Mouse (Mus musculus) CH12.LX (cell line): ENCODE results near the gene Krt31. TPM values are rescaled to one million over a fixed set of nuclear protein-coding genes. Genes with fewer than 3 reads are reported as not detected.

Experiments used
- DNase-seq: peaks from one replicate; pipeline ENCODE4 v3.0.0-alpha.2; 2013; ENCODE audit errors: extremely low read depth
- H3K27ac ChIP-seq: 2 replicates; pipeline ENCODE4 v1.5.1; 2012; ENCODE audit warnings: low read depth, mild to moderate bottlenecking, control low read depth, moderate library complexity; ENCODE audit not compliant: insufficient read depth
- H3K27me3 ChIP-seq: replicated peaks from 2 replicates; pipeline ENCODE3; 2012; ENCODE audit warnings: inconsistent platforms
- H3K36me3 ChIP-seq, 2 experiments: replicated peaks in 1 of 2; 2 replicates each; pipeline versions ENCODE3 to v1.6.1; 2012; ENCODE audit warnings: inconsistent platforms in 1 of 2, low read length in 1 of 2, mild to moderate bottlenecking in 1 of 2, mixed read lengths in 1 of 2, moderate library complexity in 1 of 2; ENCODE audit not compliant: control insufficient read depth in 1 of 2, insufficient read depth in 1 of 2
- H3K4me1 ChIP-seq, 2 experiments: 2 replicates each; pipeline ENCODE4 v1.6.1; 2012; ENCODE audit warnings: inconsistent platforms in 1 of 2, moderate library complexity in 1 of 2; ENCODE audit not compliant: insufficient read depth in 2 of 2, control insufficient read depth in 1 of 2
- H3K4me2 ChIP-seq: 2 replicates; pipeline ENCODE4 v1.6.1; 2012; ENCODE audit warnings: low read depth, mild to moderate bottlenecking, control low read depth; ENCODE audit not compliant: poor library complexity, insufficient read depth, severe bottlenecking
- H3K4me3 ChIP-seq, 3 experiments: fragments of 150-350 bp in 1 of 3; sonication (generic) in 1 of 3; replicated peaks in 1 of 3; 2 replicates each; pipeline versions ENCODE3 to v1.5.1; 2011 to 2012; ENCODE audit warnings: low read depth in 2 of 3, low read length in 2 of 3, mild to moderate bottlenecking in 2 of 3, moderate library complexity in 2 of 3, control low read depth in 1 of 3, improper control_type of control experiment in 1 of 3, inconsistent platforms in 1 of 3, mixed read lengths in 1 of 3; ENCODE audit not compliant: poor library complexity in 1 of 3
- H3K79me2 ChIP-seq: replicated peaks from 2 replicates; pipeline ENCODE4 v1.6.1; 2012; ENCODE audit warnings: mild to moderate bottlenecking, moderate library complexity; ENCODE audit not compliant: control insufficient read depth, poor library complexity, insufficient read depth, severe bottlenecking; ENCODE audit errors: extremely low read depth
- H3K9ac ChIP-seq: 2 replicates; pipeline ENCODE4 v1.6.1; 2012; ENCODE audit warnings: low read depth, mild to moderate bottlenecking, control low read depth, moderate library complexity; ENCODE audit not compliant: insufficient read depth
- H3K9me3 ChIP-seq: replicated peaks from 2 replicates; pipeline ENCODE3; 2012; ENCODE audit warnings: low read length, inconsistent platforms, mixed read lengths
- BHLHE40 ChIP-seq: IDR thresholded peaks from 2 replicates; pipeline ENCODE4 v1.6.1; 2011; ENCODE audit warnings: mild to moderate bottlenecking, low read depth, low read length, improper control_type of control experiment
- CHD1 ChIP-seq: IDR thresholded peaks from 2 replicates; pipeline ENCODE4 v1.6.1; 2012; ENCODE audit warnings: low read depth, low read length, improper control_type of control experiment, inconsistent platforms
- CHD2 ChIP-seq: IDR thresholded peaks from 2 replicates; pipeline ENCODE4 v1.6.1; 2011; ENCODE audit warnings: low read length, improper control_type of control experiment
- ETS1 ChIP-seq: conservative IDR thresholded peaks from 2 replicates; pipeline ENCODE4 v1.6.1; 2012; ENCODE audit warnings: low read depth, mild to moderate bottlenecking, inconsistent platforms, low read length, improper control_type of control experiment, moderate library complexity
- JUN ChIP-seq: IDR thresholded peaks from 2 replicates; pipeline ENCODE4 v1.6.1; 2011; ENCODE audit warnings: low read depth, mild to moderate bottlenecking, low read length, improper control_type of control experiment, moderate library complexity; ENCODE audit not compliant: insufficient read depth
- JUND ChIP-seq: conservative IDR thresholded peaks from 2 replicates; pipeline ENCODE4 v1.6.1; 2011; ENCODE audit warnings: low read depth, low read length, improper control_type of control experiment
- MAX ChIP-seq: IDR thresholded peaks from 2 replicates; pipeline ENCODE4 v1.6.1; 2011; ENCODE audit warnings: low read length, improper control_type of control experiment
- MEF2A ChIP-seq: IDR thresholded peaks from 2 replicates; pipeline ENCODE4 v1.6.1; 2014; ENCODE audit warnings: low read depth, mild to moderate bottlenecking, inconsistent platforms, low read length, improper control_type of control experiment, borderline replicate concordance
- MYC ChIP-seq: IDR thresholded peaks from 2 replicates; pipeline ENCODE4 v1.6.1; 2011; ENCODE audit warnings: low read depth, mild to moderate bottlenecking, improper control_type of control experiment, low read length
- POLR2A ChIP-seq: IDR thresholded peaks from 2 replicates; pipeline ENCODE4 v1.6.1; 2011; ENCODE audit warnings: low read depth, mild to moderate bottlenecking, improper control_type of control experiment, low read length
- POLR2AphosphoS2 ChIP-seq: IDR thresholded peaks from 2 replicates; pipeline ENCODE4 v1.6.1; 2011; ENCODE audit warnings: low read depth, low read length, improper control_type of control experiment
- SIN3A ChIP-seq: IDR thresholded peaks from 2 replicates; pipeline ENCODE4 v1.6.1; 2012; ENCODE audit warnings: low read length, improper control_type of control experiment, inconsistent platforms
- TBP ChIP-seq: conservative IDR thresholded peaks from 2 replicates; pipeline ENCODE4 v1.6.1; 2011; ENCODE audit warnings: low read depth, low read length, improper control_type of control experiment
- TCF12 ChIP-seq: IDR thresholded peaks from 2 replicates; pipeline ENCODE4 v1.6.1; 2014; ENCODE audit warnings: low read depth, mild to moderate bottlenecking, inconsistent platforms, low read length, improper control_type of control experiment
- ZC3H11A ChIP-seq: IDR thresholded peaks from 2 replicates; pipeline ENCODE4 v1.6.1; 2012; ENCODE audit warnings: low read depth, mild to moderate bottlenecking, inconsistent platforms, low read length, improper control_type of control experiment
- ZKSCAN1 ChIP-seq: IDR thresholded peaks from 2 replicates; pipeline ENCODE4 v1.6.1; 2012; ENCODE audit warnings: low read depth, inconsistent platforms, low read length, improper control_type of control experiment, borderline replicate concordance
- dilution Hi-C: fragments of 300-500 bp; cut with MboI; formaldehyde crosslinking; loops from 2 replicates; pipeline ENCODE4 v1.14.3; 2020; ENCODE audit warnings: low sequenced_read_pairs; ENCODE audit not compliant: extremely low pct_unique_long_range_greater_than_20kb, extremely low pct_ligation_motif_present
- in situ Hi-C: fragments of 300-500 bp; cut with MboI; formaldehyde crosslinking; loops from 3 replicates; pipeline ENCODE4 v1.14.3; 2019; ENCODE audit warnings: low sequenced_read_pairs, low pct_ligation_motif_present, low pct_unique_long_range_greater_than_20kb, mixed read lengths
- polyA plus RNA-seq: library from polyadenylated mRNA; unstranded; fragments of >175 nt; gene quantifications from 2 replicates; pipeline ENCODE4 v1.2.1, GENCODE M21; 2012; ENCODE audit warnings: low read depth; ENCODE audit not compliant: insufficient read length
- total RNA-seq, 2 experiments: library from RNA; depleted of rRNA; stranded (reverse); fragments of 300-350 nt in 1 of 2; fragments of >200 nt in 1 of 2; gene quantifications; 2 replicates each; pipeline ENCODE4 v1.2.3; 2012 to 2014

Krt31 gene
- total and polyA plus RNA-seq, 3 experiments: not detected

DNA sequence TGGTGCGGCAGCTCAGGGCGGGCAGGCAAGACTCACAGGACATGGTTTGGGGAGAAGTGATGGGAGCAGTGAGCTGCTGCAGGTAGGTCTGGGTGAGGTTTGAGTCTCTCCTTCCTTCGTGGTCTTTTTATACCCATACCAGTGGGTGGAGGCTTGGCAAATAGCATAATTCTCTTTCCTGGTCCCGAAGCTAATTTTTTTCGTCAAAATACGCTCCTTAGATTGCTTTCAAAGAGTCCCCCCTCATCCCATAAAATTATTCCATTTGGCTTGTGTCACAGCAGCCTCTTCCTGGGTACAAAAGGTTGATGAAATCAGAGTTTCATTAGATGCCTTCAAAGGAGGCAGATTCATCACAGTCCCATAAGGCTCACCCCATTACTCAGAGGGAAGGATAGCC is 8.9 kb downstream of the Krt31 start, which contains the start of gene Krt34:
Krt34 (minus strand) TSS at position 101 of the 400 bp plus-strand sequence.
- dilution Hi-C loops (no loop called here), in situ Hi-C loops (no loop called here)
- Histone ChIP-seq H3K27ac (no peak within 1 kb of the TSS), H3K9me3 (no peaks in the 10 kb centered on the region), H3K4me2 (no peak within 1 kb of the TSS), H3K4me3 (no peak within 1 kb of the TSS), H3K4me1 (no peaks in the 10 kb centered on the region), H3K27me3 (peaks cover 91% of the 10 kb centered on the region), H3K9ac (no peak within 1 kb of the TSS), H3K79me2 (no peaks in the 10 kb centered on the region), H3K36me3 (no peaks in the 10 kb centered on the region)
- DNase-seq: no peak
- TF ChIP-seq MYC (no peak), TCF12 (no peak), ETS1 (no peak), JUN (no peak), ZC3H11A (no peak), JUND (no peak)

DNA sequence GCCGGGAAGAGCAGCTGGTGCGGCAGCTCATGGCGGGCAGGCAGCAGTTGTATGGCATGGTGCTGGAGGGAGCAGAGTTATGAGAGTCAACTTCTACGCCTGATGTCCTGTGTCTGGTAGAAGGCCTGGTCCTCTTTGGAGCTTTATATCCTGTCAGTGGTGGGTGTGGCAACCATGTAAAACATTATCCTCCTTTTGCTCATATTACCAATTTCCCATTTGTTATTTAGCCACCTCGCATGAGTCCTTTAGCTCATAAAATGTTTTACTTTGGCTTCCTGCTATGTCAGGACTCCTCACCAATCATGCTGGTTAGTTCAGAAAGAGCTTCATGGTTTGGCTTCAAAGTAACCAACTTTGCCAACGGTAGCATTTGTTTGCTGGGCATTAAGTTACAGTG is 20.6 kb downstream of the Krt31 start, which contains the start of gene Krt33b:
Krt33b (minus strand) TSS at position 101 of the 400 bp plus-strand sequence.
- Histone ChIP-seq H3K9ac (no peak within 1 kb of the TSS), H3K36me3 (no peaks in the 10 kb centered on the region), H3K27me3 (peaks cover 83% of the 10 kb centered on the region), H3K4me1 (no peaks in the 10 kb centered on the region), H3K9me3 (no peaks in the 10 kb centered on the region), H3K4me3 (no peak within 1 kb of the TSS), H3K27ac (no peak within 1 kb of the TSS), H3K79me2 (no peaks in the 10 kb centered on the region), H3K4me2 (no peak within 1 kb of the TSS)
- dilution Hi-C loops: no loop called here
- DNase-seq: no peak
- no peak for TF ChIP-seq TCF12
- TF ChIP-seq TBP: no peak
- no peak for TF ChIP-seq POLR2A
- TF ChIP-seq ZC3H11A: no peak
- no peak for TF ChIP-seq CHD2
- TF ChIP-seq CHD1: no peak
- TF ChIP-seq ZKSCAN1: no peak
- TF ChIP-seq BHLHE40: no peak
- in situ Hi-C loops: no loop called here

DNA sequence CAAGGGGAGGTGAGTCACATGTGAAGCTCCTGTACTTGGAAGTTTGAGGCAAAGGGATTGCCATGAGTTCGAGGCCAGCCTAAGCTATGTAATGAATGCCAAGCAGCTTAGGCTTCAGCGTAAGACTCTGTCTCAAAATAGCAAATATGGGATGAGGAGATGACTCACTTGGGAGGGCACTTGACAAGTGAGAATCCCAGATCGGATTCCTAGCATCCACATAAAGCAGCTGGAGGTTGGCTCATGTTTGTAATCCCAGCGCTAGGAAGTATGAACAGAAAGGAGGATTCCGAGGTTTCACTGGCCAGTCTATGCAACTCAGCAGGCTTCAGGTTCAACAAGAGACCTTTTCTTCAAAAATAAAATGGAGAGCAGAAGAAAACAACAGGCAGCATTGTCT is 28.9 kb downstream of the Krt31 start:
- H3K4me2 ChIP-seq: no peak overlapping the region
- TF ChIP-seq POLR2A (no peak), MEF2A (no peak), POLR2AphosphoS2 (no peak), JUND (no peak), JUN (no peak), MAX (no peak), SIN3A (no peak)
- TF ChIP-seq, all 38 proteins: peak for 0
- dilution Hi-C loops (no loop called here), in situ Hi-C loops (no loop called here)
- no peak overlapping the region for H3K9ac ChIP-seq
- peaks cover 89% of the 10 kb centered on the region for H3K27me3 ChIP-seq
- no peaks in the 10 kb centered on the region for H3K36me3 ChIP-seq
- H3K27ac ChIP-seq: no peak overlapping the region
- H3K79me2 ChIP-seq: no peaks in the 10 kb centered on the region
- H3K4me3 ChIP-seq: no peak overlapping the region
- no peaks in the 10 kb centered on the region for H3K4me1 ChIP-seq
- no peaks in the 10 kb centered on the region for H3K9me3 ChIP-seq
- DNase-seq: no peak
